Mouse (Mus musculus) erythroblast, embryonic 14.5 days (primary cell): ENCODE results near the gene Immp2l. TPM values are rescaled to one million over a fixed set of nuclear protein-coding genes. Genes with fewer than 3 reads are reported as not detected.

Source experiments
- H3K27me3 ChIP-seq: 2 replicates; pipeline ENCODE4 v1.6.1; 2012; ENCODE audit warnings: inconsistent platforms; ENCODE audit not compliant: control insufficient read depth
- H3K36me3 ChIP-seq: 2 replicates; pipeline ENCODE4 v1.6.1; 2012; ENCODE audit warnings: mild to moderate bottlenecking, inconsistent platforms; ENCODE audit not compliant: control insufficient read depth
- H3K4me1 ChIP-seq: 2 replicates; pipeline ENCODE4 v1.6.1; 2012; ENCODE audit warnings: inconsistent platforms; ENCODE audit not compliant: control insufficient read depth
- H3K4me3 ChIP-seq: replicated peaks from 2 replicates; pipeline ENCODE3; 2012; ENCODE audit warnings: moderate library complexity, mild to moderate bottlenecking, inconsistent platforms
- H3K9me3 ChIP-seq: 2 replicates; pipeline ENCODE4 v1.6.1; 2012; ENCODE audit warnings: low read length, inconsistent platforms, mixed read lengths; ENCODE audit not compliant: control insufficient read depth
- GATA1 ChIP-seq: IDR thresholded peaks from 2 replicates; pipeline ENCODE4 v1.6.1; 2012; ENCODE audit warnings: low read length, inconsistent platforms, mixed read lengths
- TAL1 ChIP-seq: IDR thresholded peaks from 3 replicates; pipeline ENCODE4 v1.6.1; 2012; ENCODE audit warnings: low read length, inconsistent platforms, mixed read lengths
- polyA plus RNA-seq: library from polyadenylated mRNA; stranded (reverse); fragments of >175 nt; gene quantifications from 2 replicates; pipeline ENCODE4 v1.2.3, GENCODE M21; 2012

The Immp2l gene
- polyA plus RNA-seq, 1 experiment = 0.11 TPM

- TF ChIP-seq TAL1 (no peak), GATA1 (no peak)
- no peak overlapping the region for H3K4me3 ChIP-seq
Observed at GRCm38 (mm10) chr12:41594037-41594436, 570.1 kb downstream of the Immp2l start.

GRCm38 (mm10) chr12:41615271-41615670 is 591.4 kb downstream of the Immp2l start:
- no peaks in the 10 kb centered on the region for H3K9me3 ChIP-seq
- H3K4me1 ChIP-seq = no peaks in the 10 kb centered on the region
- H3K4me3 ChIP-seq = no peak overlapping the region
- H3K27me3 ChIP-seq = no peaks in the 10 kb centered on the region
- TF ChIP-seq GATA1 (no peak), TAL1 (no peak)
- no peaks in the 10 kb centered on the region for H3K36me3 ChIP-seq

More at GRCm38 (mm10) chr12:41594037-41594436, 570.1 kb downstream of the Immp2l start:
- no peaks in the 10 kb centered on the region for H3K36me3 ChIP-seq
- H3K9me3 ChIP-seq = no peaks in the 10 kb centered on the region
- no peaks in the 10 kb centered on the region for H3K4me1 ChIP-seq
- no peaks in the 10 kb centered on the region for H3K27me3 ChIP-seq

GRCm38 (mm10) chr12:41621341-41621740 is 597.5 kb downstream of the Immp2l start:
- TF ChIP-seq TAL1 (no peak), GATA1 (no peak)
- Histone ChIP-seq H3K27me3 (no peaks in the 10 kb centered on the region), H3K4me3 (no peak overlapping the region), H3K4me1 (no peaks in the 10 kb centered on the region), H3K9me3 (no peaks in the 10 kb centered on the region), H3K36me3 (no peaks in the 10 kb centered on the region)

- H3K9me3 ChIP-seq = no peaks in the 10 kb centered on the region
- no peaks in the 10 kb centered on the region for H3K27me3 ChIP-seq
- H3K36me3 ChIP-seq = no peaks in the 10 kb centered on the region
- TF ChIP-seq GATA1 = no peak
- TF ChIP-seq TAL1 = no peak
- H3K4me1 ChIP-seq = no peaks in the 10 kb centered on the region
- H3K4me3 ChIP-seq = no peak overlapping the region
Observed at GRCm38 (mm10) chr12:41643262-41643661, 619.4 kb downstream of the Immp2l start.

- Histone ChIP-seq H3K36me3 (no peaks in the 10 kb centered on the region), H3K27me3 (no peaks in the 10 kb centered on the region), H3K4me3 (no peak overlapping the region), H3K4me1 (no peaks in the 10 kb centered on the region), H3K9me3 (no peaks in the 10 kb centered on the region)
- TF ChIP-seq TAL1 (no peak), GATA1 (no peak)
Observed at GRCm38 (mm10) chr12:41644802-41645551, 621.1 kb downstream of the Immp2l start.

DNA sequence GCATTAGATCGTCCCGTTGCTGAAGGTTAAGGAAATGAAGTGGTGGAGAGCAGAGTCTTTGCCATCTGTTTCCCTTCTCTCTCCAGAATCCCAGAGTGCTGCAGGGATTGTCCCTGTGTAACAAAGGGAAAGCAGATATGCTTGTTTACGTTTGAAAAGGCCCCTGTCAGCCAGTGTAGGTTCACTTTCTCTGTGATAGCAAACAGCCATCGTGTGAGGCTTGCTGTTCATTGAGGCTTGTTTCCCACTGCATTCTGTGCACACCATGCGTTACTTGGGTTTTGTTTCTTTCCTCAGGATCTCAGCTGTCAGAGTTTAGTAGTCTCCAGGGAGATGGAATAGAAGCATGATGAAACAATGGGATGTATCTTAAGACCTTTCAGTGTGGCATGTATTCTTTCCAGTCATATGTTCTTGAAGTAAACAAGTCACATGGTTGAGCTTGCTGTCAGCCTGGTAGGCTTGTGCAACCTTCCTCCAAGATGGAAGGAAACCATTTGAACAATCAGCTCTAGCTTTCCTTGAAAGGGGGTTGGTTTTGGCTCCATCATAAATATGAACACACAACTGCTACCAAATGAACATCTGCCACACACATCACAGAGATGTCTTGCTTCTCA is 623.2 kb downstream of the Immp2l start:
- H3K36me3 ChIP-seq = no peaks in the 10 kb centered on the region
- no peaks in the 10 kb centered on the region for H3K4me1 ChIP-seq
- no peaks in the 10 kb centered on the region for H3K27me3 ChIP-seq
- no peaks in the 10 kb centered on the region for H3K9me3 ChIP-seq
- TF ChIP-seq TAL1 (no peak), GATA1 (no peak)
- no peak overlapping the region for H3K4me3 ChIP-seq

GRCm38 (mm10) chr12:41647675-41648074 is 623.8 kb downstream of the Immp2l start:
- Histone ChIP-seq H3K36me3 (no peaks in the 10 kb centered on the region), H3K4me3 (no peak overlapping the region), H3K9me3 (no peaks in the 10 kb centered on the region), H3K27me3 (no peaks in the 10 kb centered on the region), H3K4me1 (no peaks in the 10 kb centered on the region)
- TF ChIP-seq TAL1 (no peak), GATA1 (no peak)

DNA sequence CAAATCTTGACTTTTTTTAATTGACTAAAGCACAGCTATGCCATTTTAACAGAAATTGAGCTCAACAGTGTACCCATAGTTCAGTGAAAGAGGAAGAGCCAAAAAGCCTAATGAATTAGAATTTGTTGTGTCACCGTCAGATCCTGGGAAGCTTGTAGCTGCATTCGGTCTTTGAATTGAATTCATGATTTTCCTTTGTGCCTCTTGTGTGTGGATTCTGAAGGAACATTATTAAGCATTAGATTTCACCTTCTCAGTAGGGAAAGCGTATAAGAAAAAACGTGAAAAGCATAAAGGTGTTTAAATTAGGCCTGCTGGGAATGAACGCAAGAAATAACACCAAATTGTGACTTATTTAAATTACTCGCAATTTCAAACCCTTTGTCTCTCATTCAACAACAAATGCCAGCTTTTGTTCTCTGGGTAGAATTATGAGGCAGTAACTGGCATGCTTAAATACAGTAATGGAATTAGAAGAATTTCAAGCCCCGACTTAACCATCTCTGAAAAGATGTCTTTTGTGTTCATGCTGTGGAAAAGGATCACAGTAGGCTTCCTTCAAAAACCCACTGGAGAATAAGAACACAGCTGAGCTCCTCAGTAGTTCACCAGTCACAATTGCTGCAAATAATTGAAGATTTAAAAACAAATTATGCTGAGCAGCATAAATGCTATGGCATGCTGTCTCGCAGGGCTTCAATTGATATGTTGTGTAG is 626.1 kb downstream of the Immp2l start:
- Histone ChIP-seq H3K9me3 (no peaks in the 10 kb centered on the region), H3K36me3 (no peaks in the 10 kb centered on the region), H3K4me3 (no peak overlapping the region), H3K4me1 (no peaks in the 10 kb centered on the region), H3K27me3 (no peaks in the 10 kb centered on the region)
- TF ChIP-seq TAL1 (no peak), GATA1 (no peak)

DNA sequence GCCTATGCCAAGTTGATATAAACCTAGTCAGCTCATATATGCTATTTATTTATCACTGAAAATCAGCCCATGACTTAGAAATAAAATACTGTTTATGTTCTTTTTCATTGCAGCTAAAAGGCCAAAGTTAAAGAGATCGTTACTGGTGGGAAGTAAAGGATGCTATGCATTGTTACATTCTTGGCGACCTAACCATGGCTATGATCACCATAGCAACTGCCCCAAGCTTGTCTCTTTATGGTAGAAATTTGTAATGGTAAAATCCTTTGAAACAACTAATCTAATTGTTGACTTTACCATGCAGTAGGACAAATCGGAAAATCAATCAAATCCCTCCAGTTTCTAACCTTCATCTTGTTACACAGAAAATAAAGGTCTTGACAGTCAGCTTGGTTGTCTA is 644.4 kb downstream of the Immp2l start:
- Histone ChIP-seq H3K36me3 (no peaks in the 10 kb centered on the region), H3K9me3 (no peaks in the 10 kb centered on the region), H3K4me1 (no peaks in the 10 kb centered on the region), H3K27me3 (no peaks in the 10 kb centered on the region), H3K4me3 (no peak overlapping the region)
- no peak for TF ChIP-seq TAL1
- no peak for TF ChIP-seq GATA1
